Mouse (Mus musculus): ENCODE data around the gene Prkn.

- TF ChIP-seq CTCF (IDR thresholded peaks at IDR 0.05; ENCODE audit: low read depth, low read length) (no peak), TAL1 (conservative IDR thresholded peaks at IDR 0.05; ENCODE audit: low read depth, low read length) (no peak), GATA1 (IDR thresholded peaks at IDR 0.05; ENCODE audit: borderline replicate concordance, low read length) (no peak), POLR2AphosphoS5 (IDR thresholded peaks at IDR 0.05; ENCODE audit: insufficient replicate concordance, low read depth, low read length) (no peak)
Measured at GRCm38 (mm10) chr17:11768345-11768744, 928.2 kb downstream of the Prkn start.

Data from G1E (cell line).